Mouse (Mus musculus) megakaryocyte progenitor cell, adult 5-6 weeks (primary cell): ENCODE measurements around the gene Lamb3. TPM values are rescaled to one million over a fixed set of nuclear protein-coding genes. Genes with fewer than 3 reads are reported as not detected.

Experiments
- ATAC-seq: replicated peaks from 2 replicates; pipeline ENCODE4 v1.8.0; 2016; ENCODE audit warnings: mild to moderate bottlenecking, moderate TSS enrichment, inconsistent platforms; ENCODE audit not compliant: poor library complexity
- total RNA-seq, 2 experiments: library from RNA; stranded (forward) in 1 of 2; stranded (reverse) in 1 of 2; fragments of 157-497, 149-512 nt in 1 of 2; fragments of 200-1000 nt in 1 of 2; gene quantifications; 2 replicates each; pipeline versions ENCODE4 v1.2.3 to v1.2.4; 2015 to 2017

Lamb3 gene
- total RNA-seq, 2 experiments from 2014 or later, result 1.9 to 8.8 TPM

- ATAC-seq, result peak; percentile 58
Observed at GRCm38 (mm10) chr1:193336122-193337017, 128.9 kb downstream of the Lamb3 start.

GRCm38 (mm10) chr1:193337018-193337321 is 129.5 kb downstream of the Lamb3 start:
- peak; percentile 34 for ATAC-seq

- ATAC-seq, result no peak
Observed at GRCm38 (mm10) chr1:193337787-193338310, 130.3 kb downstream of the Lamb3 start.

- ATAC-seq, result peak; percentile 74
Observed at GRCm38 (mm10) chr1:193338363-193338995, 131.0 kb downstream of the Lamb3 start.

- ATAC-seq, result no peak
Observed at GRCm38 (mm10) chr1:193342198-193342946, 134.9 kb downstream of the Lamb3 start.

GRCm38 (mm10) chr1:193343853-193344252 is 136.4 kb downstream of the Lamb3 start:
- ATAC-seq, result no peak

- ATAC-seq, result peak; percentile 45
Observed at GRCm38 (mm10) chr1:193344976-193345375, 137.5 kb downstream of the Lamb3 start.

- ATAC-seq, result no peak
Observed at GRCm38 (mm10) chr1:193346908-193347307, 139.4 kb downstream of the Lamb3 start.

- peak; percentile 21; the same call in 1 of the 2 replicates for ATAC-seq
Observed at GRCm38 (mm10) chr1:193348261-193348962, 140.9 kb downstream of the Lamb3 start.

GRCm38 (mm10) chr1:193349702-193350545 is 142.4 kb downstream of the Lamb3 start:
- ATAC-seq, result no peak

GRCm38 (mm10) chr1:193350546-193350801 is 143.0 kb downstream of the Lamb3 start:
- ATAC-seq, result no peak

GRCm38 (mm10) chr1:193351583-193351982 is 144.1 kb downstream of the Lamb3 start:
- no peak for ATAC-seq

GRCm38 (mm10) chr1:193359199-193359598 is 151.7 kb downstream of the Lamb3 start:
- no peak for ATAC-seq

- ATAC-seq, result no peak
Observed at GRCm38 (mm10) chr1:193361181-193361580, 153.7 kb downstream of the Lamb3 start.

- no peak for ATAC-seq
Observed at GRCm38 (mm10) chr1:193362078-193362477, 154.6 kb downstream of the Lamb3 start.

GRCm38 (mm10) chr1:193363801-193364231 is 156.3 kb downstream of the Lamb3 start:
- ATAC-seq, result peak; percentile 89

- peak; percentile 18; the same call in 1 of the 2 replicates for ATAC-seq
Observed at GRCm38 (mm10) chr1:193368055-193368454, 160.6 kb downstream of the Lamb3 start.

- ATAC-seq, result no peak
Observed at GRCm38 (mm10) chr1:193369091-193369490, 161.6 kb downstream of the Lamb3 start.

GRCm38 (mm10) chr1:193370096-193370495 is 162.6 kb downstream of the Lamb3 start, which contains the start of gene Camk1g:
Gene Camk1g (minus strand): TSS chr1:193370298.
- no peak for ATAC-seq

GRCm38 (mm10) chr1:193373906-193374413 is 166.5 kb downstream of the Lamb3 start:
- ATAC-seq, result no peak
